Mouse (Mus musculus) neutrophil, adult 5-6 weeks (primary cell): ENCODE data around the gene Klk1b4. TPM values are rescaled to one million over a fixed set of nuclear protein-coding genes. Genes with fewer than 3 reads are reported as not detected.
"Not testable (repeated sequence)": the region's sequence is repeated elsewhere in the genome, so short reads cannot be mapped to it uniquely, and the experiment has no call there.

Experiments
- ATAC-seq: fragments of 151-379, 151-347 bp; 2 replicates; pipeline ENCODE4 v1.8.0; 2017; ENCODE audit warnings: mild to moderate bottlenecking, moderate TSS enrichment; ENCODE audit not compliant: insufficient number of reproducible peaks, poor library complexity, low FRiP score, severe bottlenecking; ENCODE audit errors: extremely low read depth
- total RNA-seq: library from RNA; stranded (forward); fragments of 200-1000 nt; gene quantifications from 2 replicates; pipeline ENCODE4 v1.2.3, GENCODE M21; 2017

Klk1b4 gene
- total RNA-seq, 1 experiment from 2014 or later, result not detected

DNA sequence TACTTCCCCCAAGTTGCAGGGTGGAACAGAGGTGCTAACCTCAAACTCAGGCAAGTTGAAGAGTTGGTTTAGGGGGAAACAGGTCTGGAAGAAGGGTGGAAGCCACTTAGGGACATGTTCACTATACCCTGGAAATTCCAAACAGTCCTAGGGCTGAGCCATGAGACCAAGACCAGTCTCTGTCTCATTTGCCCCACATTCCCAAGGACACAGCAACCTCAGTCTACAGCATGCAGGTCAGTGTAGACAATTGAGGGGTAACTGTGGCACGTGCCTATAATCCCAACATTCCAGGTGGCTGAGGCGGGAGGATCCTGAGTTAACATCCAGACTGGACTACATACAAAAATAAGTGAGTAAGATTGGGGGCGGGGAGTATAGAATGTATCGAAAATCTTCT is 42.0 kb downstream of the Klk1b4 start:
- no peak for ATAC-seq

DNA sequence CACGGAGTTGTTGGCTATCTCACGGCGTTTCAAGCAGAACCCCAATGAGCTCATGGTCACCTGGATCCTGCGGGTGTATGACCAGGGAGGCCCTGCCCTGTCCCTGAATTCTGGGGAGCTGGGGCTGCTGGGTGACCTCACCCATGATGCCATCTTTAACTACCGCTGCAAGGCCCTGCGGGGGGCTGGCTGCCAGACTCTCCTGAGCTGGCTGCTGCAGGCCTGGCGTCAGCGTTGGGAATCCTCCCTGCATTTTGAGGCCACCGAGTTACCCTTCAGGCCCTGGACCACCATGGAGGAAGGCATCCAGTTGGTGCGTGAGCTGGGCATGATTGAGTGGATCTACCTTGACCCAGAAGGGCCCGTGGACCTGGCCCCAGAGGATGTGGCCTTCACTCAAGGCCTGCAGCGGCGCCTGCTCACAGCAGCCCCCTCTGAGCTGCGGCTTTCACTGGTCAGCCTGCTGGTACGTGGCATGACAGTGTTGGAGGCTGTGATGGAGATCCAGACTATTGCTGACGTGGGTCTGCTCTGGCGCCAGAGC is 43.6 kb downstream of the Klk1b4 start:
- ATAC-seq, result not testable (repeated sequence)

DNA sequence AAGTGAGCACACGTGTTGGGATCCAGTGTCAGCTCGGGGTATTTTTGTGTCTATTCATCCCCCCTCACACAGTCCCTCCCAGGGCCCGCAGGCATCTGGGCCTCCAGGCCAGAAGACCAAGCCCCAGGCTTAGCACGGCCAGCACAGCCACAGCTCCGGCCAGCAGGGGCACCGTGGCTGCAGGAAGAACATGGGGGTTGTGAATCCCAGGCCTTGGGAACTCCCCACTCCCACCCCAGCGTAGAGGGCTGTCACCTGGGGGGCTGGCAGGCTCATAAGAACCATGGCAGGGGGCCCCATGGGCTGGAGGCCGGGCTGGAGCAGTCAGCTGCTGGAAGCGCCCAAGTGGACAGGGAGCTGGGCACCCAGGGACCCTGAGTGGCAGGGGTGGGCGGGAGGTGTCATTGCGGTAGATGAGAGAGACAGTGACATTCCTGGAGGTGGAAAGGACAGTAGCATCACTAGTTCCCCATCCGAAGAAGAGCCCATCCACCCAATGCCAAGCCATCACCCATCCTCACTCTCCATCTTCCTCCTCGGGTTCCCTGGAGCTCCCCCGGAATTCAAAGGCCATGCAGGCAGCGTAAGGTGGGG is 45.9 kb downstream of the Klk1b4 start:
- no peak for ATAC-seq

DNA sequence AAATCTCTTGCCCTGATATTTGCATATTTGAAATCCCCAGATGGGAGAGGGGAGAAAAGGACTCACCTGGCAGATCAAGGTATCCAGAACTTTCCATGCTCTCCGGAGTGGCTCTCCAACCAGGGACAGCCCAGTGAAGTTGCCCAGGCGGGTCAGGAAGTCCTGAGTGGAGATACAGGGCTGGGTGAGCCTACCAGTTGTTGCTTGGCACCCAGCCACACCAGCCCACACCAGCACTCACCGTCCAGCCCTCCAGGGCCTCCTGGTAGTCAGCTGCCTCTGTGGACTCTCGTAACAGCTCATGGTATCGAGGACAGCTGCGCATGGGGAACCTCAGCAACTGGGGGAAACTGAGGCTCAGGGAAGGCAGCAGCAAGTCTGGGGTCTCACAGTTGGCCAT is 47.7 kb downstream of the Klk1b4 start:
- ATAC-seq, result no peak

DNA sequence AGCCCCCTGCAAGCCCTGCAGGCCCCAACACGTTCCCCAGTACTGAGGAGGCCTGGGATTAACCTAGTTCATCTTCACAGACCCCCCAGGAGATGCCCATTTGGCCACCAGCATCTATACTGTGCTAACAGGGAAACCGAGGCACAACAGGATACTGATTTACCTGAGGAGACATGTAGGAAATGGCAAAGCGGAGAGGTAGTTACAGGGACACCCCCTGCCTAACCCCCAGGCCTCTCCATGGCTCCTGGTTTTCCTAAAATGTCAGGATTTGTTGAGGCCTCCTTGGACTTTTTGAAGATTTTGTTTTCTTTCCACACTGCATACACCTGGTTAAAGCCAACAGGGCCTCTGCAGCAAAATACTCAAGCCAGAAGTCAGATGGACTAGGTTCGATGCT is 50.0 kb downstream of the Klk1b4 start, which contains the start of gene Acp4:
TSS of gene Acp4 (minus strand) at position 101 of the 400 bp plus-strand sequence.
- ATAC-seq, result no peak

DNA sequence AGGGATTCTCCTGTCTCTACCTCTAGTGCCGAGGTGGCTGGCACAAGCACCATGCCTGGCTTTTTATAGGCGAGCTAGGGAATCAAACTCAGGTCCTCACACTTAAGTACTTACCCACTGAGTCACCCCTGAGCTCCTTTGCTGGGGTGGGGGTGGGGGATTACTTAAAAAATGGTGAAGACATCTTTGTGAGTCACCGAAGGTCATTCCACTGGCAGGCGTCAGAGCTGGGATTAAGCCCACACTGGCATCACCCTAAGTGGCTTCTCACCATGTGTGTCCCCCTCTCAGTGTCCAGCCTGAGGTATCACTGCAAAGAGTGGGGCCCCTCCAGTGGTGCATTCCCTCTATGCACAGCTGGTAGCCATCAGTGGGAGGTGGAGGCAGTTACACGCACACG is 53.2 kb downstream of the Klk1b4 start:
- ATAC-seq, result no peak

DNA sequence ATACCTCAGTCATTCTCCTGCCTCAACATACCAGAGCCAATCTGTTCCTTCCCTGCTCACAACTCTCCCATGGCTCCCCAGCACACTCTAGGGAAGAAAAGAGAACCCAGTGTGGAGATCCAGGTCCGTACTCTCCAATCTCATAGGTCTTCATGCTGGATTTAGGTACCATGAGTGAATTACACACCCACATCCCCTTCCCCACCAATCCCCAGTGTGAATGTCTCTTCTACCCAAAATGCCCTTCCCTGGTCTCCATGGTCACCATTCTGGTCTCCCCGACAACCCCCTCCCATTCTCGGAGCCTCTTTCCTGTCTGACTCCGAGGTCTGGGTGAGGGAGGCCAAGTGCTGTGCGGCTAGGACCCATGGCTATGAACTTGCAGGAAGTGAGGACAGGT is 53.9 kb downstream of the Klk1b4 start, which contains the start of gene Gm15517:
TSS of gene Gm15517 (plus strand) at position 301 of the 400 bp plus-strand sequence.
- ATAC-seq, result no peak

Other genes starting within 250 kb of the Klk1b4 start
- not detected in 2 replicates for gene Klk1b1, start 240.7 kb upstream of the Klk1b4 start, total RNA-seq
- not detected in 2 replicates for gene Klk1b9, start 231.4 kb upstream of the Klk1b4 start, total RNA-seq
- gene Klk1b11, start 211.6 kb upstream of the Klk1b4 start, total RNA-seq, result not detected in 2 replicates
- gene Klk1b26, start 195.3 kb upstream of the Klk1b4 start, total RNA-seq, result not detected in 2 replicates
- gene Klk1b27, start 155.1 kb upstream of the Klk1b4 start, total RNA-seq, result not detected in 2 replicates
- not detected in 2 replicates for gene Klk1b21, start 105.1 kb upstream of the Klk1b4 start, total RNA-seq
- gene Klk1b22, start 94.8 kb upstream of the Klk1b4 start, total RNA-seq, result not detected in 2 replicates
- gene Klk1b16, start 70.7 kb upstream of the Klk1b4 start, total RNA-seq, result not detected in 2 replicates
- not detected in 2 replicates for gene Klk1b24, start 19.2 kb upstream of the Klk1b4 start, total RNA-seq
- not detected in 2 replicates for gene Klk1b3, start 9.2 kb upstream of the Klk1b4 start, total RNA-seq
- gene Klk1b5, start 8.5 kb downstream of the Klk1b4 start, total RNA-seq, result not detected in 2 replicates
- gene Klk1, start 17.9 kb downstream of the Klk1b4 start, total RNA-seq, result not detected in 2 replicates
- gene Gm36864, start 28.7 kb downstream of the Klk1b4 start, total RNA-seq, result not detected in 2 replicates
- gene 1700028J19Rik, start 39.3 kb downstream of the Klk1b4 start, total RNA-seq, result 1.4 TPM in 1 of 2 replicates, not detected in the other
- 55.9 and 59.7 TPM in 2 replicates for gene 2410002F23Rik, start 39.3 kb downstream of the Klk1b4 start, total RNA-seq
- gene Acp4, start 49.9 kb downstream of the Klk1b4 start, total RNA-seq, result not detected in 2 replicates
- gene Gm15517, start 54.0 kb downstream of the Klk1b4 start, total RNA-seq, result not detected in 2 replicates
- gene Clec11a, start 99.5 kb downstream of the Klk1b4 start, total RNA-seq, result 3.3 and 4.3 TPM in 2 replicates
- gene Shank1, start 102.8 kb downstream of the Klk1b4 start, total RNA-seq, result 2.1 and 5.9 TPM in 2 replicates
- not detected in 2 replicates for gene Syt3, start 176.7 kb downstream of the Klk1b4 start, total RNA-seq
- gene 1700008O03Rik, start 178.4 kb downstream of the Klk1b4 start, total RNA-seq, result not detected in 2 replicates
- gene Lrrc4b, start 221.6 kb downstream of the Klk1b4 start, total RNA-seq, result not detected in 2 replicates